Comparison of ENCODE assay signal across 20 mouse cellular contexts in genomic region chr17:45925845-45926244, GRCm38 (mm10).
DNase-seq lines count a peak whose midpoint lies in the region; ATAC-seq and TF ChIP-seq lines count a peak whose summit lies in the region.
"Had no signal": no experiment of that assay in that cellular context is flagged by ENCODE, and none has a peak within 500 bp of the region (broad histone marks: within the 10 kb centered on the region; RNA-seq: fewer than 3 reads in every experiment).

No protein-coding gene starts in this region.

- H3K9ac ChIP-seq in hindbrain, embryonic 11.5 days (ENCODE audit: low read depth, low read length), result no peak overlapping the region
- 0 out of 2 replicates have a peak overlapping the region, but pooled peaks have one; percentile 18 for H3K9ac ChIP-seq in liver, embryonic 12.5 days
- no peak overlapping the region for H3K9ac ChIP-seq in intestine, postnatal 0 days (ENCODE audit: low read depth, low read length)
- H3K9ac ChIP-seq: forebrain, embryonic 15.5 days; heart, embryonic 13.5 days; liver, embryonic 15.5 days; midbrain, embryonic 12.5 days; neural tube, embryonic 12.5 days had no signal

- H3K27ac ChIP-seq in gastrocnemius, adult 2 months, result peak overlapping the region; percentile 66
- H3K27ac ChIP-seq in hindbrain, embryonic 10.5 days, result peak overlapping the region; percentile 59
- no peak overlapping the region for H3K27ac ChIP-seq in hindbrain, embryonic 11.5 days (ENCODE audit: low read depth, low read length)
- no peak overlapping the region for H3K27ac ChIP-seq in liver, embryonic 12.5 days
- H3K27ac ChIP-seq in intestine, postnatal 0 days (ENCODE audit: low read depth, low read length), result no peak overlapping the region
- H3K27ac ChIP-seq: forebrain, embryonic 15.5 days; heart, embryonic 13.5 days; liver, embryonic 15.5 days; midbrain, embryonic 12.5 days; neural tube, embryonic 12.5 days had no signal

- TF ChIP-seq POLR2A in myocyte (IDR thresholded peaks at IDR 0.05; ENCODE audit: insufficient read length, low read depth), result no peak

- peaks cover 20% of the 10 kb centered on the region for H3K27me3 ChIP-seq in hindbrain, embryonic 10.5 days (ENCODE audit: insufficient read depth, poor library complexity, severe bottlenecking)
- H3K27me3 ChIP-seq in hindbrain, embryonic 11.5 days (ENCODE audit: control insufficient read depth, insufficient read depth, low read length), result no peaks in the 10 kb centered on the region
- no peaks in the 10 kb centered on the region for H3K27me3 ChIP-seq in liver, embryonic 12.5 days (replicated peaks)
- no peaks in the 10 kb centered on the region for H3K27me3 ChIP-seq in myocyte (ENCODE audit: control insufficient read depth, insufficient read depth, insufficient read length)
- H3K27me3 ChIP-seq in intestine, postnatal 0 days (replicated peaks; ENCODE audit: control insufficient read depth, insufficient read depth, low read length), result no peaks in the 10 kb centered on the region
- H3K27me3 ChIP-seq: forebrain, embryonic 15.5 days; heart, embryonic 13.5 days; liver, embryonic 15.5 days; midbrain, embryonic 12.5 days; neural tube, embryonic 12.5 days had no signal

- H3K79me2 ChIP-seq in myocyte (ENCODE audit: control insufficient read depth, insufficient read depth), result no peaks in the 10 kb centered on the region

- peaks cover 37% of the 10 kb centered on the region for H3K4me1 ChIP-seq in hindbrain, embryonic 10.5 days (replicated peaks)
- no peaks in the 10 kb centered on the region for H3K4me1 ChIP-seq in hindbrain, embryonic 11.5 days (replicated peaks; ENCODE audit: control insufficient read depth, insufficient read depth, low read length)
- H3K4me1 ChIP-seq in liver, embryonic 12.5 days, result 0 out of 2 replicates have a peak, but pooled peaks cover 4% of the 10 kb centered on the region
- H3K4me1 ChIP-seq in intestine, postnatal 0 days (replicated peaks; ENCODE audit: control insufficient read depth, insufficient read depth, low read length), result no peaks in the 10 kb centered on the region
- H3K4me1 ChIP-seq: forebrain, embryonic 15.5 days; liver, embryonic 15.5 days; midbrain, embryonic 12.5 days had no signal

- no peak overlapping the region for H3K4me2 ChIP-seq in hindbrain, embryonic 11.5 days (replicated peaks; ENCODE audit: low read depth, low read length)
- H3K4me2 ChIP-seq in liver, embryonic 12.5 days, result no peak overlapping the region
- no peak overlapping the region for H3K4me2 ChIP-seq in myocyte (ENCODE audit: low read depth)
- H3K4me2 ChIP-seq in intestine, postnatal 0 days (replicated peaks; ENCODE audit: low read depth), result no peak overlapping the region
- H3K4me2 ChIP-seq: forebrain, embryonic 15.5 days; heart, embryonic 13.5 days; liver, embryonic 15.5 days; midbrain, embryonic 12.5 days; neural tube, embryonic 12.5 days had no signal

- ATAC-seq in hindbrain, embryonic 11.5 days (ENCODE audit: low FRiP score), result no peak
- no peak for ATAC-seq in liver, embryonic 12.5 days
- no peak for ATAC-seq in intestine, postnatal 0 days
- ATAC-seq: forebrain, embryonic 15.5 days; inflammation-experienced regulatory T-cells, adult 6 months had no signal

- intact Hi-C loops in gastrocnemius, adult 2 months (cut with DNase I), result no loop called here
- intact Hi-C loops in gastrocnemius, postnatal 14 days (cut with DNase I; ENCODE audit: low total_unique reads), result no loop called here

- H3K36me3 ChIP-seq in hindbrain, embryonic 10.5 days, result no peaks in the 10 kb centered on the region
- H3K36me3 ChIP-seq in hindbrain, embryonic 11.5 days (ENCODE audit: control insufficient read depth, insufficient read depth, low read length), result no peaks in the 10 kb centered on the region
- H3K36me3 ChIP-seq in liver, embryonic 12.5 days, result no peaks in the 10 kb centered on the region
- H3K36me3 ChIP-seq in myocyte (ENCODE audit: control insufficient read depth, insufficient read depth), result no peaks in the 10 kb centered on the region
- H3K36me3 ChIP-seq in intestine, postnatal 0 days (ENCODE audit: control insufficient read depth, insufficient read depth), result no peaks in the 10 kb centered on the region
- H3K36me3 ChIP-seq: forebrain, embryonic 15.5 days; heart, embryonic 13.5 days; liver, embryonic 15.5 days; midbrain, embryonic 12.5 days; neural tube, embryonic 12.5 days had no signal

- H3ac ChIP-seq in myocyte (ENCODE audit: control insufficient read depth, insufficient read length), result no peak overlapping the region

- H3K9me3 ChIP-seq in hindbrain, embryonic 10.5 days, result no peaks in the 10 kb centered on the region
- no peaks in the 10 kb centered on the region for H3K9me3 ChIP-seq in hindbrain, embryonic 11.5 days (ENCODE audit: control insufficient read depth, low read length)
- H3K9me3 ChIP-seq in liver, embryonic 12.5 days (replicated peaks), result no peaks in the 10 kb centered on the region
- no peaks in the 10 kb centered on the region for H3K9me3 ChIP-seq in intestine, postnatal 0 days (ENCODE audit: control insufficient read depth)
- H3K9me3 ChIP-seq: forebrain, embryonic 15.5 days; heart, embryonic 13.5 days; liver, embryonic 15.5 days; midbrain, embryonic 12.5 days; neural tube, embryonic 12.5 days had no signal

- H3K4me3 ChIP-seq in gastrocnemius, adult 2 months, result no peak overlapping the region
- no peak overlapping the region for H3K4me3 ChIP-seq in hindbrain, embryonic 10.5 days
- H3K4me3 ChIP-seq in hindbrain, embryonic 11.5 days (ENCODE audit: low read depth, low read length), result no peak overlapping the region
- no peak overlapping the region for H3K4me3 ChIP-seq in liver, embryonic 12.5 days
- H3K4me3 ChIP-seq in myocyte, result no peak overlapping the region
- no peak overlapping the region for H3K4me3 ChIP-seq in intestine, postnatal 0 days (ENCODE audit: low read depth, low read length)
- H3K4me3 ChIP-seq: erythroblast, embryonic 14.5 days; forebrain, embryonic 15.5 days; heart, embryonic 13.5 days; liver, embryonic 15.5 days; midbrain, embryonic 12.5 days; neural tube, embryonic 12.5 days had no signal

- TF ChIP-seq CTCF in gastrocnemius, adult 2 months (IDR thresholded peaks at IDR 0.05), result no peak
- no peak for TF ChIP-seq CTCF in intestine, postnatal 0 days (IDR thresholded peaks at IDR 0.05; ENCODE audit: low read depth)

- WGBS in hindbrain, embryonic 10.5 days, result 67% methylated on average over 6 of the region's 6 CpGs
- WGBS in hindbrain, embryonic 11.5 days, result 68% methylated on average over 6 of the region's 6 CpGs
- 61% methylated on average over 6 of the region's 6 CpGs for WGBS in liver, embryonic 12.5 days (ENCODE audit: insufficient replicate concordance)
- WGBS in intestine, postnatal 0 days, result 85% methylated on average over 6 of the region's 6 CpGs

- peak; percentile 64 for DNase-seq in gastrocnemius, adult 2 months
- no peak for DNase-seq in gastrocnemius, postnatal 14 days
- no peak for DNase-seq in hindbrain, embryonic 10.5 days (ENCODE audit: low spot score)
- DNase-seq in hindbrain, embryonic 11.5 days (ENCODE audit: low spot score), result no peak
- no peak for DNase-seq in liver
- DNase-seq: cerebellum, adult 9-10 months; kidney, postnatal 14 days; left cerebral cortex, postnatal 4 days; right cerebral cortex, postnatal 4 days; thymus, adult 2 months had no signal

TF ChIP-seq in myocyte, 11 proteins besides CTCF, POLR2A, EP300 and RAD21:
- TF ChIP-seq E2F4 (IDR thresholded peaks at IDR 0.05; ENCODE audit: insufficient read depth) (no peak), MYOG (IDR thresholded peaks at IDR 0.05; ENCODE audit: control insufficient read depth in 1 of 3, insufficient read depth in 1 of 3, insufficient read length in 2 of 3, low read depth in 2 of 3) (peak in 2 of 3 experiments; percentile 30 to 72), MYOD1 (IDR thresholded peaks at IDR 0.05; ENCODE audit: control insufficient read depth in 1 of 3, insufficient read length in 2 of 3, low read depth in 2 of 3) (peak in 1 of 3 experiments; percentile 52)
TF ChIP-seq in myocyte: peak in this region for 2.

Comparison
In these comparisons a context has a peak if more than half of its experiments do, and no peak if none do; other contexts are left out.
1. H3K27ac ChIP-seq: peak in gastrocnemius, adult 2 months (single experiment) and hindbrain, embryonic 10.5 days (single experiment); none in hindbrain, embryonic 11.5 days (single experiment), liver, embryonic 12.5 days (single experiment) and intestine, postnatal 0 days (single experiment).